Mouse (Mus musculus) small intestine, adult 2 months (tissue): Measurements from ENCODE around the gene Arid3c.

Source experiments
- CTCF ChIP-seq: fragments of 200-500 bp; IDR thresholded peaks from 2 replicates; pipeline ENCODE4 v1.5.1; 2012; ENCODE audit warnings: low read depth, mild to moderate bottlenecking, control low read depth, inconsistent platforms, low read length, moderate library complexity, mixed read lengths; ENCODE audit not compliant: insufficient replicate concordance, insufficient read length; ENCODE audit errors: extremely low read depth
- POLR2A ChIP-seq: fragments of 200-500 bp; IDR thresholded peaks from 2 replicates; pipeline ENCODE4 v1.6.1; 2012; ENCODE audit warnings: low read depth, mild to moderate bottlenecking, control low read depth, inconsistent platforms, low read length, moderate library complexity

DNA sequence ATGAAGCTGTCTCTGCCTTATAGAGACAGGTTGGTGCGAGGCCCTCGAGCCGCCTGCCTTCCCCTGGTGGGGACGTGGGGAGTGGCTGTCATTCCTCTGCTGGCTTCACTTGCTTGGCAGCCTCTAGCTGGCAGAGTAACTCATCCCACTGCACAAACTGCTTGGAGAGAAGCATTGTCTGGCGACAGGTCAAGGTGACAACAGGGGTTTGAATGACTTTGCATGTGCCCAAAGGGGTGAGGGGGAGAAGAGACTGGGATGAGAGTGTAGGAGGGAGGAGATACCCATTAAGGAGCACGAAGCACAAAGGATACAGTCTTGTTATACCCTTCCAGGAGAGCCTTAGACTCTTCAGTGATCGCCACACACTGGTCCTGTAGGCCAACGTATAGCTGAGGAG, 15.9 kb downstream of the Arid3c start:
- no peak for TF ChIP-seq CTCF
- no peak for TF ChIP-seq POLR2A
